ENCODE assay signal across 8 mouse cellular contexts in the genomic region with DNA sequence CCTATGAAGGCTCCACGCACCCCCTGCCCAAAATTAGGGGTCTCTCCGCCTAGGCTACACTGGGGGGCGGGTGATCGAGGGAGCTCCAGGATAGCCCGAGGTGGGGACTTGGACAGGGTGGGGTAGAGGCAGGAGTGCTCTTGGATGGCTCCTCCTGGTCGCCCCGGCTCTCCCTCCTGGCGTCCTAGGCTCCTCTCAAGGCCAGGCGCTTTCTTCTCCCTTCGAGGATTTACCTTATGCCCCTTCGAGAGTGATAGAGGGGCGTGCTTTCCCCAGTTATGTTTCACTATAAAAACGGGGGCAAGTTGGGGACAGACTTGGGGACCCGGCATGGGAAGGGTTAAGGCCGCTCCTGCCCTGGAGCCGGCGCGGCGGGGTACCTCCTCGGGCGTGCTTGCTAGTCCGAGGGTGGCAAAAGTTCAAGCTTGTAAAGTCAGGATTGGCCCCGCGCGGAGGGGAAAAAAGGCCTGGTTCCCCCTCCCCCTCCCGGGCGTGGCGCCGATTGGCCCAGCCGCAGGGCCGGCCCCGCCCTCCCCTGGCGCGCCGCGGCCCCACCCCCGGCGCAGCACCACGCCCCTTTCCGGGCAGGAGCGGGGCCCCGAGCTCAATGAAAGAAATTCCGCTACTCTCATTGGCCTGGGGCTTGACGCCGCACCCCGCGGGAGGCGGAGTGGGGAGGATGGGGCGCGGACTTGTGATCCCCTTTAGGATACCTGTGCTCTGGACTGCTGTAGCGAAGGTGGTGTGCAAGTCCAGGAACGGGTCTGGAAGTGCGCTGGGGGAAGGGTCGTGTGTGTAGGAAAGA. TPM values are rescaled to one million over a fixed set of nuclear protein-coding genes. Genes with fewer than 3 reads are reported as not detected.
DNase-seq lines count a peak whose midpoint lies in the region; ATAC-seq lines count a peak whose summit lies in the region.

No protein-coding gene starts in this region.

- peaks cover 32% of the 10 kb centered on the region for H3K4me1 ChIP-seq in intestine, embryonic 15.5 days (replicated peaks)

- H3K27ac ChIP-seq in intestine, embryonic 15.5 days = peak overlapping the region; percentile 93

- H3K4me3 ChIP-seq in intestine, embryonic 15.5 days (replicated peaks) = peak overlapping the region; percentile 91

- no peaks in the 10 kb centered on the region for H3K27me3 ChIP-seq in intestine, embryonic 15.5 days (replicated peaks)

- no peaks in the 10 kb centered on the region for H3K9me3 ChIP-seq in intestine, embryonic 15.5 days

- peak overlapping the region; percentile 92 for H3K4me2 ChIP-seq in intestine, embryonic 15.5 days (replicated peaks)

- H3K36me3 ChIP-seq in intestine, embryonic 15.5 days = no peaks in the 10 kb centered on the region

- under 1% methylated on average over 53 of the region's 54 CpGs for WGBS in intestine, embryonic 15.5 days

- intact Hi-C loops in gastrocnemius, postnatal 36 days (cut with DNase I) = loop anchor here (5.0 kb wide), 1 partner anchor 65 kb away; no protein-coding TSS in a partner anchor
- intact Hi-C loops in left cerebral cortex, postnatal 25 days (cut with DNase I) = no loop called here

- peak overlapping the region; percentile 59 for H3K9ac ChIP-seq in intestine, embryonic 15.5 days

- ATAC-seq in intestine, embryonic 15.5 days = peak; percentile 82

- peak; percentile 99 for DNase-seq in adrenal gland, adult 2 months
- peak; percentile 96 for DNase-seq in embryo, embryonic 11.5 days (ENCODE audit: low read depth, low spot score)
- peak; percentile 92 to 97 for DNase-seq in gastrocnemius, postnatal 36 days
- DNase-seq in left cerebral cortex, postnatal 25 days (ENCODE audit: low spot score in 2 of 2) = peak; percentile 70 to 80
- peak; percentile 97 for DNase-seq in mesoderm, embryonic 11.5 days (ENCODE audit: low read depth, low spot score)
- peak; percentile 60 to 75 for DNase-seq in right cerebral cortex, postnatal 36 days (ENCODE audit: low spot score in 2 of 2)
- peak; percentile 98 for DNase-seq in urinary bladder, postnatal 4 days (ENCODE audit: low spot score in 2 of 2)

RNA-seq across cellular contexts. Expression of gene Smad6, which starts 0.9 kb away (rescaled TPM):
- 10 to 100 TPM in 1 of 2 experiments, 1 to 10 TPM in 1; 6.0 to 12.9 TPM for total RNA-seq in adrenal gland, adult 2 months (2021)
- polyA plus RNA-seq in adrenal gland, adult 2 months (2012; rRNA removed) = 43.4 and 52.4 TPM in 2 replicates
- total RNA-seq in gastrocnemius, postnatal 36 days (2021) = 1 to 10 TPM; 3.3 to 4.0 TPM
- polyA plus RNA-seq in intestine, embryonic 15.5 days (2015; fragmentation: Nextera tagmentation; extraction: Ambion mirVana) = 11.9 and 13.0 TPM in 2 replicates
- total RNA-seq in left cerebral cortex, postnatal 25 days (2021) = 1 to 10 TPM; 1.4 to 2.2 TPM

Comparison
In these comparisons a context has a peak if more than half of its experiments do, and no peak if none do; other contexts are left out.
1. Peak in every context shown above with its lines: DNase-seq, ATAC-seq, H3K4me3 ChIP-seq and H3K27ac ChIP-seq.